Mouse (Mus musculus) intestine, postnatal 0 days (tissue): ENCODE measurements around the gene Gm8279. TPM values are rescaled to one million over a fixed set of nuclear protein-coding genes. Genes with fewer than 3 reads are reported as not detected.
"Not testable (repeated sequence)": the region's sequence is repeated elsewhere in the genome, so short reads cannot be mapped to it uniquely, and the experiment has no call there.

Experiments
- ATAC-seq: fragments of 200-750 bp; cut with Nextera tagmentation; 2 replicates; pipeline ENCODE4 v1.8.0; 2017; ENCODE audit warnings: mild to moderate bottlenecking, moderate TSS enrichment, moderate library complexity
- H3K27ac ChIP-seq: fragments of 300-500 bp; sonication (generic); 2 replicates; pipeline ENCODE4 v1.5.1; 2014; ENCODE audit warnings: mild to moderate bottlenecking, low read depth, low read length, moderate library complexity
- H3K27me3 ChIP-seq: fragments of 300-500 bp; sonication (generic); replicated peaks from 2 replicates; pipeline ENCODE4 v1.6.1; 2014; ENCODE audit warnings: low read length, mixed read lengths; ENCODE audit not compliant: control insufficient read depth, insufficient read depth
- H3K36me3 ChIP-seq: fragments of 300-500 bp; sonication (generic); 2 replicates; pipeline ENCODE4 v1.6.1; 2014; ENCODE audit warnings: mild to moderate bottlenecking, moderate library complexity; ENCODE audit not compliant: control insufficient read depth, insufficient read depth
- H3K4me1 ChIP-seq: fragments of 300-500 bp; sonication (generic); replicated peaks from 2 replicates; pipeline ENCODE4 v1.6.1; 2014; ENCODE audit warnings: antibody characterized with exemption, low read length, mixed read lengths; ENCODE audit not compliant: control insufficient read depth, insufficient read depth
- H3K4me2 ChIP-seq: fragments of 300-500 bp; sonication (generic); replicated peaks from 2 replicates; pipeline ENCODE4 v1.6.1; 2014; ENCODE audit warnings: low read depth, mild to moderate bottlenecking, moderate library complexity
- H3K4me3 ChIP-seq: fragments of 300-500 bp; sonication (generic); 2 replicates; pipeline ENCODE4 v1.5.1; 2014; ENCODE audit warnings: low read depth, low read length
- H3K9ac ChIP-seq: fragments of 300-500 bp; sonication (generic); 2 replicates; pipeline ENCODE4 v1.6.1; 2014; ENCODE audit warnings: mild to moderate bottlenecking, low read depth, low read length
- H3K9me3 ChIP-seq: fragments of 300-500 bp; sonication (generic); 2 replicates; pipeline ENCODE4 v1.6.1; 2016; ENCODE audit warnings: mixed run types; ENCODE audit not compliant: control insufficient read depth
- WGBS: fragments of 180-500 bp; shearing (Covaris S2); extraction: QIAGEN DNeasy Blood & Tissue Kit; methylation state at CpG from one replicate; pipeline ENCODE4 v1.1.7; 2014; 5-methylcytosine and 5-hydroxymethylcytosine counted together
- polyA plus RNA-seq: library from polyadenylated mRNA; unstranded; fragments of >200 nt; fragmentation: Nextera tagmentation; extraction: Ambion mirVana; gene quantifications from 2 replicates; pipeline ENCODE4 v1.2.1, GENCODE M21; 2015

Gm8279 gene
- polyA plus RNA-seq = not detected in 2 replicates

DNA sequence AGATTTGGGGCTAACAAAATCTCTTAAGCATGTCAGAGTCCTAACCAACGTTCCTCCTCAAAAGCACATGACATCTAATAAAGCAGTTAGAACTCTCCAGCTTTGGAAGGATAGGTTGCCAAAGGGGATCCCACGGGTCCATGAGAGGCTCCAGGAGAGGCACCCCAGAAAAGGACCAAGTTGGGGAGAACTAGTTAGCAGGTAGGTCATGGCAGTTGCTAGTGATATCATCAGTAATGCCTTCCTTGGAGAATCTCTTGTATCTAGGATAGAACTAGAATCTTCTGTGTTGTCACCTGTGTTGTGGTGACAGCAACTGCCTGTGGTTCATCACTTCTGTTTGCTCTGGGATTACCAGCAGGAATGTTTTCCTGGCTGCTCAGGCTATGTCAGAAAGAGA lies at the start of gene Gm8279:
TSS of gene Gm8279 (plus strand) at position 301 of the 400 bp plus-strand sequence.
- 57% methylated on average over 1 of the region's 2 CpGs for WGBS
- H3K36me3 ChIP-seq, H3K4me3 ChIP-seq, H3K4me2 ChIP-seq, H3K9me3 ChIP-seq, H3K27me3 ChIP-seq, H3K27ac ChIP-seq, H3K9ac ChIP-seq, H3K4me1 ChIP-seq, ATAC-seq: not testable (repeated sequence)

- ATAC-seq, H3K36me3 ChIP-seq, H3K9me3 ChIP-seq, H3K27me3 ChIP-seq, H3K4me3 ChIP-seq, H3K4me1 ChIP-seq, H3K9ac ChIP-seq, H3K4me2 ChIP-seq, H3K27ac ChIP-seq: not testable (repeated sequence)
- no CpG with 5 or more reads among the region's 1 CpGs for WGBS
These were observed 32.9 kb downstream of the Gm8279 start, which contains the start of gene Gm3317 for GRCm38 (mm10) chr14:5164235-5164634. Gene Gm3317 (plus strand): TSS chr14:5164535.

- not testable (repeated sequence) for H3K36me3 ChIP-seq, H3K27me3 ChIP-seq, H3K4me1 ChIP-seq, H3K4me3 ChIP-seq, ATAC-seq, H3K4me2 ChIP-seq, H3K27ac ChIP-seq, H3K9ac ChIP-seq, H3K9me3 ChIP-seq
- WGBS = no CpG with 5 or more reads among the region's 3 CpGs
These were observed 54.2 kb downstream of the Gm8279 start, which contains the start of gene Gm8271 for GRCm38 (mm10) chr14:5185493-5185892. Gene Gm8271 (plus strand): TSS chr14:5185793.

Other genes starting within 250 kb of the Gm8279 start
- gene Gm3278, start 239.1 kb upstream of the Gm8279 start, polyA plus RNA-seq = 0.10 TPM in 1 of 2 replicates, not detected in the other
- not detected in 2 replicates for gene Gm8297, start 147.6 kb upstream of the Gm8279 start, polyA plus RNA-seq
- gene Gm3298, start 115.6 kb upstream of the Gm8279 start, polyA plus RNA-seq = not detected in 2 replicates
- not detected in 2 replicates for gene 4930555G01Rik, start 80.9 kb upstream of the Gm8279 start, polyA plus RNA-seq
- gene Gm8281, start 60.5 kb upstream of the Gm8279 start, polyA plus RNA-seq = 0.16 and 0.17 TPM in 2 replicates
- not detected in 2 replicates for gene Gm3317, start 33.0 kb downstream of the Gm8279 start, polyA plus RNA-seq
- not detected in 2 replicates for gene Gm8271, start 54.3 kb downstream of the Gm8279 start, polyA plus RNA-seq
- not detected in 2 replicates for gene Gm3526, start 129.1 kb downstream of the Gm8279 start, polyA plus RNA-seq
- gene Gm3542, start 203.4 kb downstream of the Gm8279 start, polyA plus RNA-seq = not detected in 2 replicates